Mouse (Mus musculus): ENCODE measurements at regions not wholly inside any gene's neighbourhood (a gene's known extent, or its start where the extent isn't known, plus 50 kb on each side); places are given as distances from the start of the nearest gene placed in this dataset.

DNA sequence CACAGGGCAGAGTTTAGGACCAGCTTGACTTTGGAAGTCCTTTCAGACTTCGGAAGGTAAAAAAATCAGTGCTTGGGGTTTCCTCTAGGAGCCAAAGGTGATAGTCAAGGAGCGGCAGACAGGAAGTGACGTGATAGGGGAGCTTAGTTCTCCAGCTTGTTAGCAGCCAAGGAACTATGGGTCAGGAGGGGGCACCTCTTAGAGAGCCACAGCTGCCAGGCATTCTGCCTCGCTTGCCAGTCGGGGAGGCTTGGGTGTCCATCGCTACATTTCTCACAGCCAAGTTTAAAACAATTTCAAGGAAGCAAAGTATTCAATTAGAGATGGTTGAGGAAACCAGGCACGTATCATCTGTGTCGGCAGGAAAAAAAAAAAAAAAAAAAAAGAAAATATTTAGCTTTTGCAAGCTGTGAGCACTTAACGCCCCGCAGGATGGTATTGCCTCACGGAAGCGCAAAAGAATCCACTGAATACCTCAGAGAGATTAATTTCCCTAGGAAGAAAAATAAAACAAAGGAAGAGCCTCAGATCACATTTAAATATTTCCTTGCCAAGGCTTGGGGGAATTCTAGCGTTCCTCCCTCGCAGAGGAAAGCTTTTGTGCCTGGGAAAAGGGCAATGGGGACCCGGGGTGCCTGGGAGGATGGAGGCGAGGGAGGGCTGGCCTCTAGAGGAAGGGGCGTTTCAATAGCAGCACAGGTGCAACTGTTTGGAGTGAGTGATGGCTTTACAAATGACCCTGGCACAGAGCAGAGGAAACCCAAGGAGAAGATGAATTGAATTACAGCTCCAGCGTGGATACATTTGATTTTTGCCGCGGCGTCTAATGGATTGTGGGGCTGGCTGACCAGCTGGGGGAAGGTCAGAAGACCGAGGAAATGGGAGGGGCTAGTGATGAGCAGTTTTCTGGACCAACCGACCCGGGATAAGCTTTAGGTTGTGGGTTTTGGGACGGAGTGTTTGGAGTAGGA is 261.1 kb upstream of the Nr5a2 start:
- no peak for TF ChIP-seq CTCF (conservative IDR thresholded peaks at IDR 0.05 in 1 of 2, IDR thresholded peaks at IDR 0.05 in 1 of 2; ENCODE audit: low read depth in 2 of 2, low read length in 2 of 2)
- no peak for TF ChIP-seq POLR2A (IDR thresholded peaks at IDR 0.05; ENCODE audit: low read depth, low read length)
- TF ChIP-seq MEF2A (IDR thresholded peaks at IDR 0.05; ENCODE audit: borderline replicate concordance, low read depth, low read length): no peak
- TF ChIP-seq NRF1 (IDR thresholded peaks at IDR 0.05; ENCODE audit: low read depth, low read length): no peak
- TF ChIP-seq TCF12 (IDR thresholded peaks at IDR 0.05; ENCODE audit: low read depth, low read length): no peak
- TF ChIP-seq USF1 (IDR thresholded peaks at IDR 0.05; ENCODE audit: low read depth, low read length): no peak
- no peak for TF ChIP-seq ETS1 (conservative IDR thresholded peaks at IDR 0.05; ENCODE audit: low read depth, low read length)
- no peak for TF ChIP-seq CHD2 (IDR thresholded peaks at IDR 0.05; ENCODE audit: low read length)
- TF ChIP-seq SIN3A (IDR thresholded peaks at IDR 0.05; ENCODE audit: low read length): no peak
